Mouse (Mus musculus): ENCODE data around the gene Sfi1.
"Not testable (repeated sequence)": the region's sequence is repeated elsewhere in the genome, so short reads cannot be mapped to it uniquely, and the experiment has no call there.

Sfi1 gene

GRCm38 (mm10) chr11:3145359-3146165 lies 47.7 kb downstream of the Sfi1 start:
- DNase-seq (ENCODE audit: low spot score) = not testable (repeated sequence)

GRCm38 (mm10) chr11:3143984-3144383 lies 49.3 kb downstream of the Sfi1 start:
- DNase-seq (ENCODE audit: low spot score) = not testable (repeated sequence)

- peak; percentile 87 for DNase-seq (ENCODE audit: low spot score)
Observed at GRCm38 (mm10) chr11:3142413-3142812, 50.9 kb downstream of the Sfi1 start.

GRCm38 (mm10) chr11:3140967-3141535 lies 52.2 kb downstream of the Sfi1 start:
- DNase-seq (ENCODE audit: low spot score) = not testable (repeated sequence)

- peak; percentile 66 for DNase-seq (ENCODE audit: low spot score)
Observed at GRCm38 (mm10) chr11:3138323-3138722, 54.9 kb downstream of the Sfi1 start.

- DNase-seq (ENCODE audit: low spot score) = peak; percentile 70
Observed at GRCm38 (mm10) chr11:3137279-3137678, 56.0 kb downstream of the Sfi1 start.

DNA sequence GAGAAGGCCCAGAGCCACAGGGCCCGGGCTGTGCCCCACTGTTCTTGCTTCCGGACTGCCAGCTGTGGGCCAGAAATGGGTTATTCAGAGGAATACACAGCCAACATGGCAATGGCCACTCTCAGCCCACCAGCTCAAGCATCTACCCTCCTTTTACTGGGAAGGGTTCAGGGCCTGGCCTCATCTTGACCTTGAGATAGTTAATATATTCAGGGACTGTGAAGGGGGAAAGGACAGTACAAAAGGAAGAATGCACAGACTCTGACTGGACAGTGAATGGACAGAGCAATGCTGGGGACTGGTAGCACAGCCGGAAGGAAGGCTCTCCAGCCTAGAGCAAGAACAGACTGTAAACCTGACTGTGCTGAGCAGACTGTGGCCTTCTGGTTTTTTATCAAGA lies 57.3 kb downstream of the Sfi1 start:
- DNase-seq (ENCODE audit: low spot score) = not testable (repeated sequence)

GRCm38 (mm10) chr11:3135391-3135790 lies 57.9 kb downstream of the Sfi1 start:
- DNase-seq (ENCODE audit: low spot score) = not testable (repeated sequence)

GRCm38 (mm10) chr11:3133360-3133759 lies 59.9 kb downstream of the Sfi1 start:
- DNase-seq (ENCODE audit: low spot score) = not testable (repeated sequence)

DNA sequence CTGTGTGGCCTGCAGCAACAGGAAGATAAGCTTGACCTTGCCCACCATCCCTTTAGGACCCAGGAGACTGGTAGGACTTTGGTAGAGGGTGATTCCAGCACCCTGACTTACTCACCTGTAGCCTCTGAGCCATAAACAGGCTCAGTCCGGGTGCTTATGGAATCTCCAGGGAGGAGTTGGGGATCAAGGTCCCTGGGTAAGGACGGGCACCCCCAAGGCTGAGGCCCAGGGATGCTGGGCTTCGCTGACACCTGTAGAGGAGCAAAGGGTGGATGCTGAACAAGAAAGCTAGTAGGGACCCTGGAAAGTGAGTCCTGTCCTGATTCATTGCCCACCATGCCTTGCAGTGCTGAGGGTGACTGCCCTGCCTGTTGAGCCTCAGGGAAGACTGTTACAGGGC lies 60.3 kb downstream of the Sfi1 start:
- DNase-seq (ENCODE audit: low spot score) = not testable (repeated sequence)

DNA sequence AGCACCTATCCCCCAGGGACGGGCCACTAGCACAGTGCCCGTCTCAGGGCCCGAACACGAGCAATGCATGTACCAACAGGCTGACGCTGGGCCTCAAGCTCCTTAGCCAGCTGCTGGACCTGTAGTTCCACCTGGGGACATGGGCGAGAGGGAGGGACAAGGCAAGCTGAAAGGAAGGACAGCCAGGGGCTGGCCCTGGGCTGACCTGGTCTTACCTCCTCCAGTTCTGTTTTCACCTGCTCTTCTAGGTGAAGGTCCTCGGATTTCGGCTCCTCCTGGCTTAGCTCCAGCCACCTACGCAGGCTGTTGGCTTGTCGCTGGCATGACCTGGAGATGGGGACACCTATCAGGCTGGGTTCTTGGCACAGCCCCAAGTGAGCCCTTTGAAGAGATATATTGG lies 61.3 kb downstream of the Sfi1 start:
- peak; percentile 78 for DNase-seq (ENCODE audit: low spot score)

DNA sequence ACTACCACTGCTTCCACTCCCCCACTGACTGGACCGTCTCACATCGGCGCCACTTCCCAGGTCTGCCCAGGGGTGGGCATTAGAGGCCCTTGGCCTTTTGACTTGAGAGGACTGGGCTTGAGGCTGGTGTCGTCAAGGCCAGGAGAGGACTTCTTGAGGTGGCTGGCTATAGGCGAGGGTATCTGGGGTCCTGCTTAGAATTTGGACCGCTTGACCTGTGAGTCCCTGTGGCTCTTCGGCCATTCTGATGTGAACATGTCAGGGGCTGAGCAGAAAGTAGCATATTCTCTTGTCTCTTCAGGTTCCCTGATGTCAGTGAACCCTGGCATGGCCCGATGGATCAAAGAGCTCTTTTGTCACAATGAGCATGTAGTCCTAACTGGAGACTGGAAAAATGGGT lies 63.4 kb downstream of the Sfi1 start:
- peak; percentile 86 for DNase-seq (ENCODE audit: low spot score)

- DNase-seq (ENCODE audit: low spot score) = not testable (repeated sequence)
Observed at GRCm38 (mm10) chr11:3129276-3129675, 64.0 kb downstream of the Sfi1 start.

DNA sequence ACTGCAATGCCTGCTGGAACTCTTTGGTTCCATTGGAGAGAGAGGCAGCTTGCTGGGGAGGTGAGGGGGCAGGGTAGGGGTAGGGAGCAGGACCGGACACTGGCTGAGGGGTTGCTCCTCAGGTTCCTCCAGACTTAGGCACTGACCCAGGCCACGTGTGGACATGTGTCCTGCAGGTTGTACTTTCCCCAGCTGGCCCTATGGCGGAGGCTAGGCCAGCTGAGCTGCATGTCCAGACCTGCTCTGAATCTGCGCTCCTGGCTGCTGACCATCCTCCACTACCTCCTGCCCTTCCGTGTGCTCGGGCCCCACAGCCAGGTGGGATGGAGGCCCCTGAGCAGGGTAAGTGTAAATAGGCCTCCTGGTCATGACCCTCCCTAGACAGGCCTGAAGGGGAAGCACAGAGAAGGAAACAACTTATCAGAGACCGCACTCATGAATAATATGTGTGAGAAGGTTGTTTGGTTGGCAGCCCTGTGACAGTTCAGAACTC lies 65.9 kb downstream of the Sfi1 start:
- peak; percentile 53 for DNase-seq (ENCODE audit: low spot score)

DNA sequence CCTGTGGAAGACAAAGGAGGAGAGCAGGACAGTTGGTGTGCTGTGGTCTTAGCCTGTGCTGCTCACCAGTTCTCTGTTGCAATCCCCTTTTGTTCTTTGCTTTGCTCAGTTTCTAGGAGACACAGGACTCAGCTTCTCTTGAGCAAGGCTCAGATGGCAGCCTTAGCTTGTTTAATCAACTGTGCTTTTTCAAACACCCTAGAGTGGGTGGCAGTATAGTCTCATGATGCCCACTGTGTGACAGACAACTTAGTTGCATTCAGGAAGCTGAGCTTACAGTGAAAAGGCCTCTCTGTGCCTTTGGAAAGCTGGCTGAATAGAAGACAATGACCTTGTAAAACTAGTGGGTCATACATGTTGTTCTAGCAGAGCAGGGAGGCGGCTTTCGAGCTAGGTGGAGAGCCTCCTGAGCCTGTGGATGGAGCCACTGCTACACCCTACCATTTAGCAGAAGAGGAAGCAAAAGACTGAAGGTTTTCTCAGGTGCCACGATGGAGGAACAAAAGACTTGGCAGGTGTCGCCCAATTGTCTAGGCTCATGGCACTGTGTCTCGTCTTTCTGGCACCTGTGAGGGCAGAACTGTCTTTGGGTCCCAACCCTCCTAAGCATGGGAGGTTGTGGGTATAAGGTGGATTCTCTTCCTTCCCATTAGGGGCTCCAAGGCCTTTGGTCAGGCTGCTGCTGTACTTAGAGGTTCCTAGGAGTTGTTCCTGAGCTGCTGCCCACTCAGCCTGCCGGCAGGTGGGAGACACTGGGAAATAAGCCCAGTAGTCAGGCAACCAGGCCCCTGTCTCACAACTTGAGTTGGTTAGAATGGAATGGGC lies 66.6 kb downstream of the Sfi1 start:
- peak; percentile 93 for DNase-seq (ENCODE audit: low spot score)

DNA sequence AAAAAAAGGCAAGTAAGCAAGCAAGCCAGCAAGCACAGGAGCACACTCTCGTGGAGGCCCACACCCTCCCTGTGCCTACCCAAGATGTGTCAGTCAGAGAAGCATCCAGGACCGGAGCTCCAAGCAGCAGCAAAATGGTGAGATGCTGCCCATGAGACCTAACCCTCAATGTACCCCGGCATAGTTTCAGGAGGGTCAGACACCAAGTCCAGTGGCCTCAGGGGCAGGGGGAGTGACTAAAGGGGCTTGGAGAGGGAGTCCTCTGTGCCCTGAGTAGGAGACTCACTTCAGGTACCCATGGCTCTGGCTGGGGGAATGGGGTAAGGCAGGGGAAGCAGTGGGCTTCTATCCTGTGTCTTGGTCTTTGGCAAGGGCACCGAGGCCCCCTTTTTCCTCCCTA lies 67.3 kb downstream of the Sfi1 start:
- not testable (repeated sequence) for DNase-seq (ENCODE audit: low spot score)

GRCm38 (mm10) chr11:3124932-3125810 lies 68.1 kb downstream of the Sfi1 start:
- DNase-seq (ENCODE audit: low spot score) = not testable (repeated sequence)

- no peak for DNase-seq (ENCODE audit: low spot score)
Observed at GRCm38 (mm10) chr11:3114403-3114802, 78.9 kb downstream of the Sfi1 start.

- no peak for DNase-seq (ENCODE audit: low spot score)
Observed at GRCm38 (mm10) chr11:3106154-3106553, 87.1 kb downstream of the Sfi1 start.

- no peak for DNase-seq (ENCODE audit: low spot score)
Observed at GRCm38 (mm10) chr11:3105261-3105731, 88.0 kb downstream of the Sfi1 start.
